Mouse (Mus musculus) heart, embryonic 16.5 days (tissue): ENCODE data around the gene Gipr. TPM values are rescaled to one million over a fixed set of nuclear protein-coding genes. Genes with fewer than 3 reads are reported as not detected.

ENCODE experiments used
- ATAC-seq: fragments of 200-750 bp; cut with Nextera tagmentation; replicated peaks from 2 replicates; pipeline ENCODE4 v1.8.0; 2017; ENCODE audit warnings: moderate number of reproducible peaks; ENCODE audit not compliant: insufficient read depth, low FRiP score; ENCODE audit errors: extremely low read depth
- H3K27ac ChIP-seq: fragments of 300-500 bp; sonication (generic); 2 replicates; pipeline ENCODE4 v1.5.1; 2014; ENCODE audit warnings: mild to moderate bottlenecking, low read length, control low read depth, moderate library complexity
- H3K27me3 ChIP-seq: fragments of 300-500 bp; sonication (generic); 2 replicates; pipeline ENCODE4 v1.6.1; 2014; ENCODE audit warnings: low read length, mixed read lengths; ENCODE audit not compliant: control insufficient read depth, insufficient read depth
- H3K36me3 ChIP-seq: fragments of 300-500 bp; sonication (generic); 2 replicates; pipeline ENCODE4 v1.6.1; 2014; ENCODE audit not compliant: control insufficient read depth, insufficient read depth
- H3K4me1 ChIP-seq: fragments of 300-500 bp; sonication (generic); 2 replicates; pipeline ENCODE4 v1.6.1; 2014; ENCODE audit warnings: low read length, mixed read lengths; ENCODE audit not compliant: control insufficient read depth, insufficient read depth
- H3K4me2 ChIP-seq: fragments of 300-500 bp; sonication (generic); 2 replicates; pipeline ENCODE4 v1.6.1; 2014; ENCODE audit warnings: low read depth, mild to moderate bottlenecking, control low read depth, low read length
- H3K4me3 ChIP-seq: fragments of 300-500 bp; sonication (generic); 2 replicates; pipeline ENCODE4 v1.5.1; 2014; ENCODE audit warnings: mild to moderate bottlenecking, control low read depth, low read length
- H3K9ac ChIP-seq: fragments of 300-500 bp; sonication (generic); 2 replicates; pipeline ENCODE4 v1.6.1; 2014; ENCODE audit warnings: low read length, control low read depth
- H3K9me3 ChIP-seq: fragments of 300-500 bp; sonication (generic); replicated peaks from 2 replicates; pipeline ENCODE4 v1.6.1; 2016; ENCODE audit warnings: low read length; ENCODE audit not compliant: control insufficient read depth
- WGBS: fragments of 180-500 bp; shearing (Covaris S2); extraction: QIAGEN DNeasy Blood & Tissue Kit; methylation state at CpG from one replicate; pipeline ENCODE4 v1.1.7; 2014; 5-methylcytosine and 5-hydroxymethylcytosine counted together
- polyA plus RNA-seq: library from polyadenylated mRNA; unstranded; fragments of >200 nt; fragmentation: Nextera tagmentation; extraction: Ambion mirVana; gene quantifications from 2 replicates; pipeline ENCODE4 v1.2.1, GENCODE M21; 2015

The Gipr gene
- polyA plus RNA-seq, 1 experiment from 2014 or later: 104 TPM

DNA sequence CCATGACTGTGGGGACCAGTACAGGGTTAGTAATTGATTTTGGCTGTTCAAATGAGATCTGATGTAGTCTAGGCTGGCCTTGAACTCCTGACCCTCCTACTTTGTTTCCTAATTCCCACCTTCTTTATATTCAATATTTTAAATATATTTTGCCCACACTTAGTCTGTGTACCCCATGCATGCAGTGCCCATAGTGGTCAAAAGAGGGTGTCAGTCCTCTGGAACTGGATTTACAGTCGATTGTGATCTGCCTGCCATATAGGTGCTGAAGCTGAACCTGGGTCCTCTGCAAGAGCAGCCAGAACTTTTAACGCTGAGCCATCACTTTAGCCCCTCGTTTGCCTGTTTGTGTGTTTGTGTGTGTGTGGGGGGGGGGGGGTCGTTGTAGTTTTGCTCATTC lies 35.3 kb downstream of the Gipr start:
- H3K27me3 ChIP-seq: no peaks in the 10 kb centered on the region
- H3K27ac ChIP-seq: peak overlapping the region; percentile 91
- WGBS: 26% methylated on average over 4 of the region's 4 CpGs
- H3K36me3 ChIP-seq: peaks cover 7% of the 10 kb centered on the region
- H3K9me3 ChIP-seq: no peaks in the 10 kb centered on the region
- ATAC-seq: no peak
- peak overlapping the region; percentile 70 for H3K9ac ChIP-seq
- peak overlapping the region; percentile 79 for H3K4me2 ChIP-seq
- peaks cover 9% of the 10 kb centered on the region for H3K4me1 ChIP-seq
- H3K4me3 ChIP-seq: peak overlapping the region; percentile 63

DNA sequence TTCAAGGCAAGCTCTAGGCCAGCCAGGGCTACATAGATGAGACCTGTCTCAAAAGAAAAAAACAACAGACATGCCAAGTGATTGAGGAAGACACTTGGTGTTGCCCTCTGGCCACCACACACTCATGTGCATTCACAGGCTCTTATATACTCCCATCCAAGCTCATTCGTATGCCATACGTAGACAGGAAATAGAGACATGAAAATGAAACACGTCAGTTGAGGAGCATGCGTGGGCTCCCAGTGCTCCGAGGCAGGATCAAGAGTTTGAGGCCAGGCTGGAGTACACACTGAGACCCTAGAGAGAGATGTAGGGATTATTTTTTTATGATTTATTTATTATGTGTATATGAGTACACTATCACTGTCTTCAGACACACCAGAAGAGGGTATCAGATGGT lies 36.5 kb downstream of the Gipr start:
- Histone ChIP-seq H3K4me2 (no peak overlapping the region), H3K27me3 (no peaks in the 10 kb centered on the region), H3K9ac (no peak overlapping the region), H3K9me3 (no peaks in the 10 kb centered on the region), H3K4me1 (peaks cover 9% of the 10 kb centered on the region), H3K36me3 (no peaks in the 10 kb centered on the region; the same call in 1 of the 2 replicates), H3K4me3 (no peak overlapping the region), H3K27ac (no peak overlapping the region)
- no peak for ATAC-seq
- WGBS: 88% methylated on average over 5 of the region's 5 CpGs

DNA sequence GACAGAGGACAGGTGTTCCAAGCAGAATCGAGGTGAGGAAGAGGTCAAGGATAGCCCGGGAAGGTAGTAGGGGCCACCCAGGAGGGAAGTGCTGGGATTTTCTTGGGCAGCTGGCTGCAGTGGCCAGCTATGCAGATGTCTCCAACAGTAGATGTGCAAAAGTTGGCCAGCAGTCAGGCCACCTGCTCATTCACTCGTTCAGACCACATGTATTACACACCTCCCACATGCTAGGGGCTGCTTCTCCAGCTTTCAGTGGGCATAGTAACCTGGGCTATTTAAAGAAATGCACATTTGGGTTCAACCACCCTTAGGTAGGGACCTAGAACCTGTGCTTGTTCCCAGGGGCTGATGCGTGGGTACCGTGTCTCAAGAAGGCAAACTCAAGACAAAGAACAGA lies 38.2 kb downstream of the Gipr start:
- ATAC-seq: no peak
- Histone ChIP-seq H3K4me3 (no peak overlapping the region), H3K4me2 (no peak overlapping the region), H3K9me3 (no peaks in the 10 kb centered on the region), H3K4me1 (peaks cover 9% of the 10 kb centered on the region), H3K9ac (no peak overlapping the region), H3K36me3 (no peaks in the 10 kb centered on the region), H3K27ac (no peak overlapping the region), H3K27me3 (no peaks in the 10 kb centered on the region)
- 85% methylated on average over 5 of the region's 5 CpGs for WGBS

DNA sequence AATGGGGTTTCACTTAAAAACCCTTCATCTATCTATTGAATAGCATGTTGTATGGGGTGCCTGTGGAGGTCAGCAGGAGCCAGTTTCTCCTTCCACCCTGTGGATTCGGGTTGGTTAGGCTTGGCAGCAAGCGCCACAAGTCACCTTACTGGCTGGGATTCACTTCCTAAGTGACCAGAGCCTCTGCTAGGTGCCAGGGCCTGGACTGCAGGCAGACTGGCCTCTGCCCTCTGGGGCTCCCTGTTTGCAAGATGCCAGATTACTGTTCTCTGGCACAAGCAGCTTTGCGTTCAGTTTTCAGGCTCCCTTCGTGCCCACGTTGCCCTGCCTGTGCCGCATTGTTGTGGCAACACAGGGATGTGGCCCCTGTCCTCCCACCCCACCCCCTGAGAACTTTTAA lies 41.2 kb downstream of the Gipr start:
- Histone ChIP-seq H3K27me3 (no peaks in the 10 kb centered on the region), H3K9ac (no peak overlapping the region), H3K27ac (no peak overlapping the region), H3K4me2 (no peak overlapping the region), H3K4me3 (no peak overlapping the region), H3K36me3 (no peaks in the 10 kb centered on the region), H3K4me1 (peaks cover 11% of the 10 kb centered on the region), H3K9me3 (no peaks in the 10 kb centered on the region)
- no peak for ATAC-seq
- 87% methylated on average over 6 of the region's 6 CpGs for WGBS

DNA sequence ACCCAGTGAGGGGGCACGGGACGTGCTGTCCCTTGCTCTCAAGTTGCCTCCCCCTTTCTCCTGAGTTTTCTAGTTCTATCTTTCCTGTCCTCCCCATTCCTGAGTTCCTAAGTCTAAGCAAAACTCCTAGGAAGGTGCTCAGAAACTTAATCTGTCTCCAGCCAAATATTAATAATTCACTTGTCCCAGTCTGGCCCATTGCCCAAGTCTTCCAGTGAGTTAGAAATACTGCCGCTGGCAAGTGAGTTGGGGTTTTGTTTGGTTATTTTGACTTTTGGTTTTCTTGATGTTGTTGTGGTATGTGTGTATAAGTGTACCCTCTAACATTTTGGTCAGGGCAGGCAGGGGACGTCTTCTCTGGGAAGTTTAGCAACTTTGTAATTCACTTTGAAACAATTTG lies 44.2 kb downstream of the Gipr start:
- Histone ChIP-seq H3K9me3 (peaks cover 7% of the 10 kb centered on the region), H3K36me3 (no peaks in the 10 kb centered on the region), H3K4me3 (no peak overlapping the region), H3K27ac (no peak overlapping the region), H3K9ac (no peak overlapping the region), H3K4me1 (peaks cover 16% of the 10 kb centered on the region), H3K4me2 (no peak overlapping the region), H3K27me3 (no peaks in the 10 kb centered on the region)
- no peak for ATAC-seq
- 87% methylated on average over 4 of the region's 4 CpGs for WGBS

DNA sequence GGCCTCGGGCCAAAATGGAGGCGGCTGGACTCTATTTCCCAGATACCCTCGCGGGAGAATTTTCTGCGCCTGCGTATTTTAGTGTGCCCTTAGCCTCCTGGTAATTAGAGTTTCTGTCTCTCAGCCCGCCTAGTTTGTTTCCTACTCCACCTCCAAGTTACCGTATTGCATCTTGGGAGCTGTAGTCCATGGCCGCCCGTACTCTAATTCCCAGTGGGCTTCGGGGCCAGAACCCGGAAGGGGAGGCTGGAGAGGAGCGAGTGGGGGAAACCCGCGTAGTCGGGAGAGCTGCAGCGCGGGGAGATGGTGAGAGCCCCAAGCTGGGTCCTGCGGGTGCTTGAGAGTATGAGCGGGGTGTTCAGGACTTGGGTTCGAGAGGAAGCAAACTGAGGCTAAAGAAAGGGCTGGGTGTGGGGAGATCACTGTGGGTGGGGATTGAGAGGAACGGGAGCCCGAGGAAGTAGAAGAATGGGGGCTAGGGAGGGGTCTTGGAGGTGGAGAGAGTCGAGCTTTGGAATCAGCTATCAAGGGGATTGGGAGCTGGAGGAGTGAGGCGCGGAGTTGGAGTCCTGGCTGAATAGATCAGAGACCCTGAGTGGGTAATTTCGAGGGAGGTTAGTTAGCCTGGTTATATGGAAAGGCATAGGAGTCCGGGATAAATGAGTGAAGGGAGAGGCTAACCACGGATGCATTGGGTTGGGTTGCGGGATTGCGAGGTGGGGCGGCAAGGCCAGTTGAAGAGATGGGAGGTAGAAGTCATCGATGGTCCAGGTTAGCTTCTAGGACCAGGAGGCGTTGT lies 46.1 kb downstream of the Gipr start, which contains the start of gene Fbxo46:
Fbxo46 (plus strand) TSS at position 229 of the 799 bp plus-strand sequence.
- Histone ChIP-seq H3K9ac (peak within 1 kb of the TSS; percentile 73), H3K36me3 (no peaks in the 10 kb centered on the region), H3K4me1 (peaks cover 16% of the 10 kb centered on the region), H3K4me2 (peak within 1 kb of the TSS; percentile 78), H3K27ac (no peak within 1 kb of the TSS), H3K9me3 (peaks cover 7% of the 10 kb centered on the region), H3K27me3 (no peaks in the 10 kb centered on the region), H3K4me3 (peak within 1 kb of the TSS; percentile 62)
- ATAC-seq: peak; percentile 94
- 2% methylated on average over 34 of the region's 34 CpGs for WGBS

DNA sequence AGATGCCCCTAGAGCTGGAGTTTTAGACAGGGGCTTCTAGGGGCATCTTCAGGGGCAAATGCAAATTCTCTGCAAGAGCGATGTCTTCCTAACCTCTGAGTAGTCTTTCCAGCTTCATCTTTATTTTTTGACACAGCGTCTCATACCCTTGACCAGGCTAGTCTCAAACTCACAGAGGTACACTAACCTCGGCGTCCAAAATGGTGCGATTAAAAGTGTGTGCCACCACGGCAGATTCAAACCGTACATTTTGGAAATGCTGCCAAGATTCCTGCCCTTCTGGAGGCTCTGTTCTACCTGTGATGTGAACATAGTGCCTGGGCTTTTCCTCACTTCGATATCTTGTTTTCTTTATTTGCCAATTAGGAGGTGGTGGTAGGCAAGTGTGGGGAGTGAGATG lies 46.8 kb downstream of the Gipr start:
- Histone ChIP-seq H3K4me3 (no peak overlapping the region), H3K4me1 (peaks cover 16% of the 10 kb centered on the region), H3K4me2 (peak overlapping the region; percentile 19; the same call in 1 of the 2 replicates), H3K36me3 (no peaks in the 10 kb centered on the region), H3K9ac (no peak overlapping the region), H3K9me3 (peaks cover 7% of the 10 kb centered on the region), H3K27ac (no peak overlapping the region), H3K27me3 (no peaks in the 10 kb centered on the region)
- no peak for ATAC-seq
- WGBS: 91% methylated on average over 8 of the region's 8 CpGs

DNA sequence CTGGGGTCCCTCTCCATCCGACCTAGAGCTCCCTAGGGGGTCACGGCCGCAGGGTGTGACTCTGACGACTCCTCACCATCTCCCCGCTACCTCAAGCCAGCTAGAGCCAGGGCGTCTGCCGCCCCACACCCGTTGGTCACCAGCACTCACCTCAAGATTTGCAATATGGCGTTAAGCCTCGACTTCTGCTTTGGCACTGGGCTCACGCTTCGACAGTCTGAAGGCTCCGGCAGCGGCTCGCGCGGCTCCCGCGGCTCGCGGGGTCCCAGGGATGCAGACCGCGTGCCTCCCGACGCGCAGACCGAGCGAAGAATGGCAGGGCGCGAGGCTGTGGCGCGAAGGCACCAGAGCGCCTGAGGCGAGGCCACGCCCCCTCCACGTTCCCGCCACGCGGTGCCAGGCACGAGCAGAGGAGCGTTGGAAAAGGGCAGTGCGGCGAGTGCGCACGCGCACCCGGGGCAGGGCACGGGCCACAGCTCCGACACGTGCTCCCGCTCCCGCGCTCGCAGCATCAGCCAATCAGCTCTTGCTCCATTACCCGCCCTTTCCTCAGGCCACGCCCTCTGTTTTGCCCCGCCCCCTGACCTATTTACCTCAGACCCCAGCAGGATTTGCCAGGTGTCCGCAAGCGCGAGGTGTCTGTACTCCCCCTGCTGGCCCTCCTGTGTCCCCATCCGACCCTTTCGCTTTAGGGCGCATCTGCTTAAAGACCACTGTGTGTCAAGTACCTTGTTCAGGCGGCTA lies 47.7 kb downstream of the Gipr start, which contains the start of gene Gm4969:
Gm4969 (minus strand) TSS at position 341 of the 744 bp plus-strand sequence.
- H3K27ac ChIP-seq: no peak within 1 kb of the TSS

DNA sequence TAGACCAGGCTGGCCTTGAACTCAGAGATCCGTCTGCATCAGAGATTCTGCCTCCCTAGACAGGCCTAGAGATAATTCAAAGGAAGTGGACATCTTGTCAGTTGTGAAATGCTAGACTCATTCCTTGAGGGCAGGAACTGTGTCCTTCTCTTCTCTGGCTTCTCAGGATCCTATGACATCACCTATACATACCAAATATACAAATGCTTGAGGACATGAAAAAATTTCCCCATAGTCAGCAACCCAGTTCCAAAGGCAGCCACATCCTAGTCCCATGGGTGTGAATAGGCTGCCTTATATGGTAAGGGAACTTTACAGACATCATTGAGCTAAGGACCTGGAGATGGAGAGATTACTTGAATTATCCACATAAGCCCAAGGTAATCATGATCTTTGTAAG lies 56.4 kb downstream of the Gipr start:
- no peak for ATAC-seq
- Histone ChIP-seq H3K27ac (no peak overlapping the region), H3K9me3 (no peaks in the 10 kb centered on the region), H3K4me1 (peaks cover 3% of the 10 kb centered on the region; the same call in 1 of the 2 replicates), H3K4me3 (no peak overlapping the region), H3K9ac (no peak overlapping the region), H3K36me3 (no peaks in the 10 kb centered on the region), H3K27me3 (no peaks in the 10 kb centered on the region), H3K4me2 (no peak overlapping the region)
- WGBS: 90% methylated on average over 1 of the region's 1 CpGs

More for the DNA sequence above, 47.7 kb downstream of the Gipr start, which contains the start of gene Gm4969:
- Histone ChIP-seq H3K4me2 (peak within 1 kb of the TSS; percentile 58), H3K4me3 (peak within 1 kb of the TSS; percentile 39), H3K27me3 (no peaks in the 10 kb centered on the region), H3K9me3 (peaks cover 7% of the 10 kb centered on the region), H3K9ac (no peak within 1 kb of the TSS), H3K36me3 (no peaks in the 10 kb centered on the region), H3K4me1 (peaks cover 16% of the 10 kb centered on the region)
- 19% methylated on average over 60 of the region's 64 CpGs for WGBS
- peak; percentile 23; the same call in 1 of the 2 replicates for ATAC-seq
